Mouse (Mus musculus): Measurements from ENCODE around the gene Fancc.

The Fancc gene

GRCm38 (mm10) chr13:63291016-63291415, 206.1 kb downstream of the Fancc start:
- no peak for DNase-seq (ENCODE audit: low spot score)

DNA sequence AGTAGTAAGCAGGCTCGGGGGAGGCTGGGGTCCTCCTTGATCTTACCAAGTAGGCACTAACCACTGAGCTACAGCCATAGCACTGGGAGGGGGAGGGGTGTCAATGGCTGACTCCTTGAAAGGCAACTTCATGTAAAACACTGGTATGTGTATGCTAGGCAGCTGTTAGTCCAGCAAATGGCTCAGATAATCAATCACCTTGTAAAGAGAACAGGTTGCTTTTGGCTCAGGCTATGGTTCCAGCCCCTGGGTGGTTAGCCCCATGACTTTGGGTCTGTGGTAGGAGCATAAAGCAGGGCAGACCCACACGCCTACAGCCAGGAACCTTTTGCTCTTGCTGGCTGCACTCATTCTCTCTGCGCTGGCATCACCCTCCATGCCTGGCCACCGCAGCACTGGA, 207.0 kb downstream of the Fancc start:
- DNase-seq (ENCODE audit: low spot score) = no peak

GRCm38 (mm10) chr13:63289687-63290086, 207.4 kb downstream of the Fancc start:
- DNase-seq (ENCODE audit: low spot score) = no peak

- no peak for DNase-seq (ENCODE audit: low spot score)
Observed at GRCm38 (mm10) chr13:63289152-63289551, 207.9 kb downstream of the Fancc start.

DNA sequence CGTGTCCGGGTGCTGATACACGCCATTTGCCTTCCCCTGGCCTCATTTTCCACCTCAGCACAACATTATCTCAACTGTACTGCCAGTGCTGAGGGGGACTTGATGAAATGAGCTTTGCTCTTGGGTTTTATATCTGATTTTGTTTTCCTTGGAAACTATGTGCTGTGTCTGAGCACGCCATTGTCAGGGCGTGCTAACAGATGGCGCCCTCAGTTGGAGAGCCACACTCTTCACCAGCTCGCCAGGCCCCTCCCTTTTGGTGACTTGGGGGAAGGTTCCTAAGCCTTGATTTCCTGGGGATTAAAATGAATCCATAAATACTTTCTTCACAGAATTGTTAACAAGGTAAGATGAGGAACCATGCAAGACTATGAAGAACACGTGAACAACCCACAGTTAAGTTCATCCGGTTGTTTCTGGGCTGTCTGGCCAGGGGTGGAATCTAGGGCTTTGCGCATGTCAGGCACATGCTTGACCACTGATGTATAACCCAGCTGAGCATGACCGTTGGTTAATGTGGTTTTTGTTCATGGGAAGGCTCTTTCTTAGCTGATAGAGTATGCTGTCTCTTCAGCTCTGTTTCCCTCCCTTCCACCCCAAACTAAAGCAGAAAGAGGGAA, 210.5 kb downstream of the Fancc start:
- DNase-seq (ENCODE audit: low spot score) = no peak

GRCm38 (mm10) chr13:63284748-63285147, 212.3 kb downstream of the Fancc start:
- DNase-seq (ENCODE audit: low spot score) = no peak

DNA sequence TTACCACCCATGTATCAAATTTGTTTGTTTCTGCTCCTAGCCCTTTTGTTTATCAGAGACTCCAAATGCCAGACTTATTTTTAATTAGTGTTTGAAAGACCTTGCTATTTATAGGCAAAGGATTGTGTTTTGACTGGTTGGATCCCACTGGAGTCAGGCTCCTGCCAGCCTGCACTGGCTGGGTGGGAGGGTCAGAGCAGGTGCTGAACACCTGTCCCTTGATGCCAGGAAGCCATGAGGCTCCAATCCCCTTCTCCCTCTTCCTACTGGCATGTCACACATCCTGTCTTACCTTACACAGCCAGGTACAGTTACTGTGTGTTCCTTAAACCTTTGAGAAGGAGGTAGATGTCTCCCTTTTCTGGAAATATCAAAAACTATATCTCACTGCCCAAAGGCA, 213.8 kb downstream of the Fancc start:
- DNase-seq (ENCODE audit: low spot score) = no peak

DNA sequence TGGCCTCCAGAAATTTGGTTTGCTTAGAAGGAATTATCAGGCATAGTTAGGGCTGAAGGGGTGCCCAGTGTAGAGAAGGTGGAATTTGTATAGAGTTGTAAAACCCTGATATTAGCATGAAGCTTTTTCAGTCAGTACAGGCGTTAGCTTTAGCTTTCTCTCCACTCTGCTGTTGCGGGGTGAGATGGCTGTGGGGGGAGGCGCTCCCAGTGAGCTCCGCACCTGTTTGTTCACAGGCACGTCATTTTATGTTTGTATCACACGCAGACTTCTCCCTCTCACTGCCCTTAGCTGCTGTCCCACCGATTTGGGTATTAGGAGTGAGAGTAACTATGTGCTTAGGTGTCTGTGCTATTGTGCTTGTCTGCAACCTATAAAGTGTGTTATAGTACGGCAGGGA, 215.9 kb downstream of the Fancc start:
- DNase-seq (ENCODE audit: low spot score) = no peak

- DNase-seq (ENCODE audit: low spot score) = no peak
Observed at GRCm38 (mm10) chr13:63280344-63280743, 216.7 kb downstream of the Fancc start.

GRCm38 (mm10) chr13:63279807-63280206, 217.3 kb downstream of the Fancc start:
- DNase-seq (ENCODE audit: low spot score) = no peak

GRCm38 (mm10) chr13:63278796-63279475, 218.1 kb downstream of the Fancc start:
- DNase-seq (ENCODE audit: low spot score) = no peak

- DNase-seq (ENCODE audit: low spot score) = no peak
Observed at GRCm38 (mm10) chr13:63278141-63278631, 218.9 kb downstream of the Fancc start.

DNA sequence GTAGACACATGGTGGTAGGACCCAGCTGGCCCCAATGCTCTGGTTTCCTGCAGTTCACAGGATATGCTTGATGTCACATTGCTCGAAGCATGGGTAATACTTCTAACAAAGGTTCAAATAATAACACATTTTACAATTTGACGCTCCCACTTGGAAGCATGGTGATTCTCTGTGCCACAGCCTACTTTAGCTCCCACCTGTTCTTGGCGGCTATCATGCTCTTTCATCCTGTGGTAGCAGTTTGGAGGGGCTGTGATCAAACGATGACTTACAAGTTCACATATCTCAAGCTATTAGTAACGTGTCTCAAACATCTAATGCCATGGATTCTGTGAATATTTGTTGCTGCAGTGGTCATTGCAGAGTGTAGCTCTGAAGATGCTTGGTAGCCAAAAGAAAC, 219.8 kb downstream of the Fancc start:
- DNase-seq (ENCODE audit: low spot score) = no peak

GRCm38 (mm10) chr13:63276389-63276788, 220.7 kb downstream of the Fancc start:
- no peak for DNase-seq (ENCODE audit: low spot score)

DNA sequence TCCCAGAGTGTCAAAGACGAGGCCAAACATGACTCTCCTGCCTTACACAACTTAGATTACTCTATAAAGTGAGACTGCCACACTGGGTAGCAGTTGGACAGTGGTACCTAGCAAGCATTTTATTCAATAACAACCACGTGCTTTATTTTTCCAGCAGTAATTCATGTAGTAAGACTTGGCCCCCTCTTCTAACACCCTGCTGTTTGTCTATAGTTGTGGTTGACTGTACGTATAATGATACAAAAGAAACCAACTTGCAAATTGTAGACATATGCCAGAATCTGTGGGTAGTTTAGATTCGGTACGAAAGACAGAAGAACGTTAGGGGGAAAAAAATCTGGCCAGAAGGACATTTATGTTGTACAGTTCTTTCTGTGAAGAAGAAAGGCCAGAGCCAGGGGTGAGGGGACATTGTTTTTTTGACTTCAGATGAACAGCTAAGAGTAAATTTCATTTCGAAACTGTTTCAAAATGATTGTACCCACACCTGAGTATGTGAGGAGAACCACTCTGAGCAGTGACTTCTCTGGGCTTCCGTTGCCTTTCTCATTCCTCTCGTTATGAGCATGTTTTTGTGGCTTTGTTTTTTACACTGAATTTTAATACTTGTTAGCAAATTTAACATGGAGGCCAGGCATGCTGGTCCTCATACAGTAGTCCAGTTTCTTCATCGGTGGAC, 222.5 kb downstream of the Fancc start:
- no peak for DNase-seq (ENCODE audit: low spot score)

DNA sequence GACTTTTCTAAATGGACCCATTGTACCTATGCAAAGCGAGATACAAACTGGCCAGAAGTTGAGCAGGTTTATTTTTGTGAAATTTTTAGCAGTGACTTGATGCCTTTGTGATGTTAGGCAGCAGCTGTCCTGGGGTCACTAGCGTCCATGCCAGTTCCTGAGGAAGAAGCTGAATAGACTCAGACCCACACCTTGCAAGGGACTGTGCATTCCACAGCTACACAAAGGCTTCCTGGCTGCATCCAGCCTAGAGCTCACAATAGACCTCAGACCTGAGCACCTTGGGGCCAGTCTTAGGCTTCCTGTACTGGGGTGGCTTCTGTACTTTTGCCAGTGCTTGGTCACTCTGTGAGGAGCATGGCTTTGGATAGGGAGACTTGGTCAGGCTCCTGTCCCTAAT, 223.2 kb downstream of the Fancc start:
- DNase-seq (ENCODE audit: low spot score) = no peak

DNA sequence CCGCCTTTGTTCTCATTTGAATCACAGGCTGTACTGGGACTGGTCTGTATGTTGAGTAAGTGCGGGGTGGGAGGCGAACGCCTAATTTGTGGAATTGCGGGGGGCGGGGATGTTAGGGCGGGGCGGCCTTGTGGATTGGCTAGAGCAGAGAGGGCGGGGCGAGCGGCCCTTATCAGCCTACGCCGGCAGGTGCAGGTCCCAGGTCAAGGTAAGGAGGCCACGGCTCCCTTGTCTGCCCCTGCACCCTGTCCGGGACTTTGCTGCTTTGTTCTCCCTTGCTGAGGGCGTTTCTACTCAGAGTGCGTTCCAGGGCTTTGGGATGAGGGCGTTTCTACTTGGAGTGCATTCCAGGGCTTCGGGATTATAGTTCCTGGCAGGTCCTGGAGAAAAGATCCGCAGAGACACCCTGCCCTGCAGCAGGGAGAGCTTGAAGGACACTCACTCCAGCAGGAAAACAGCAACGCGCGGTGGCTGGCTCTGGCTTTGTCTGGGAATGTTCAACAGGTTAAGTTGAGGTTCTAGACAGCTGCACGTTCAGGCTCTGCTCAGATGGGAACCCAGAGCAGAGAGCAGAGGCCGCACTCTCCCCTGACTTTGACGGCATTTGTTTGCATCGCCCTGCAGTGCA, 224.4 kb downstream of the Fancc start:
- no peak for DNase-seq (ENCODE audit: low spot score)

- DNase-seq (ENCODE audit: low spot score) = no peak
Observed at GRCm38 (mm10) chr13:63272017-63272601, 225.0 kb downstream of the Fancc start.

DNA sequence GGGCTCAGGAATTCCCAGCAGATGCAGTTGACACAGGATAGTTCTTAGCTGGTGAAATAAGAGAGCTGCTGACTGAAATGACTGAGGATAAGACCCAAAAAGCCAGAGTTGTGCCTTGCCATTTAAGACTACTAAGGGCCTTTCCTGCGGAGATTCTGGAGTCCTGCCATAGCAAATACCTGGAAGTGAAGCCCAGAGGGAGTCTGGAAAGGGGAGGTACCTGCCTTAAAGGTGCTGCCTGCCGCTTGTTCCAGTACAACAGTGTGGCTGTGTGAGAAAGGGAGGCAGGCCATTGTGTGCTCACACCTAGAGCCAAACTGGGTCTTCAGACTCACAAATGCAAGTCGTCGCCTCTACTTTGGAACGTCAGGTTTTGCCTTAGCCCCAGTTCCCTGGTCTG, 226.9 kb downstream of the Fancc start:
- DNase-seq (ENCODE audit: low spot score) = no peak

DNA sequence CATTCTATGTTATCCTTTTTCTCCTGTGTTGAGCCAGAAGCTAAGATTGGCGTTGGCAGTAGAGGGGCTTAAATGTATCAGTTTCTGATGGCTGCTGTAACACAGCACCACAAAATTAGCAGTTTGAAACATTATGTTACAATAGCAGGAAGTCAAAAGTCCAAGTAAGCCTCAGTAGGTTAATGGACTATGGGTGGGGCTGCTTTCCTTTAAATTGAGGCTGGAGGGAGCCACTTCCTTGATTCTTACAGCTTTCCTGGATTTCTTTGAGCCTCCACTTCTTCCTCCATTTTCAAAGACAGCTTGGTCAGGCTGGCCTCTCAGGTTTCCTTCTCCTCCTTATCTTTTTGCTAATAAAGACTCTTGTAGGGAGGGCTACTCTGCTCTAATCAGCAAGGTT, 228.3 kb downstream of the Fancc start:
- DNase-seq (ENCODE audit: low spot score) = no peak

GRCm38 (mm10) chr13:63268371-63268770, 228.7 kb downstream of the Fancc start:
- no peak for DNase-seq (ENCODE audit: low spot score)

DNA sequence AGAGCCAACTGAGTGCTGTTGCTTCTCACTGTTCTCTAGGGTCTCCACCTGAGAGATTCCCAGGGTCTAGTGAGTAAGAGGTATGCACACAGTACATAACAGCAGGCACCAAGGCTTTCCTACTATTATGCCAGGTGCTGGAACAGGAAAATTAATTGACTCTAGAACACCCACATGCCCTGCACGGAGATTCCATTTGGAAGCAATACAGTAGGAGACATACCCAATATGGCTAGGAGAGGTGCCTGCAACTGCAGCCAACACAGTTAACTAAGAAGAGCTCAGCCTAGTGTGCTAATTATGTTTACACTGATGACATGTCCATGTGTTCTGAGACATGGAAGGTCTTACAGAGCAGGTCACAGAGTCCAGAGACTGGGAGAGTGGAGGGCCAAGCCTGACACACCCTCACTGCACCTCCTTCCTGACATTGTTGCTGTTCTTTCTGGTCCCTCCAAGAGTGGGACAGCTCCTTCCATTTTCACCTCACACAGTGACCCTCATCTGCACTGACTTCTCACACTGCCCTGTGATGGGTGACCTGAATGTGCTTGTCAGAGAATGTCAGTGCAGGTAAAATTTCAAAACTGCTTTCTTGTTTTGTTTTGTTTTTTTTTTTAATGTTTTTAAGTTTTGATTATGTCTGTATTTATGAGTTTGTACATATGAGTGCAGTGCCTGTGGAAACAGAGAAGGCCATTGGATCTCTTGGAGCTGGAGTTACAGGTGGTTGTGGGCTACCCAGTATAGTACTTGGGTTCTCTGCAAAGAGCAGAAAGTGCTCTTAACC, 234.7 kb downstream of the Fancc start:
- DNase-seq (ENCODE audit: low spot score) = no peak
